Mouse (Mus musculus) frontal cortex, adult (tissue): ENCODE data around the gene Cox8b.
"Not testable (repeated sequence)": the region's sequence is repeated elsewhere in the genome, so short reads cannot be mapped to it uniquely, and the experiment has no call there.

ENCODE experiments used
- ATAC-seq: cut with Nextera tagmentation; 2 replicates; pipeline ENCODE4 v1.9.2; 2017; ENCODE audit warnings: mild to moderate bottlenecking, moderate library complexity, mixed read lengths; ENCODE audit not compliant: low TSS enrichment

Cox8b gene

GRCm38 (mm10) chr7:140912846-140913482, 12.7 kb upstream of the Cox8b start:
- ATAC-seq, result no peak

GRCm38 (mm10) chr7:140912293-140912692, 12.0 kb upstream of the Cox8b start:
- peak; percentile 93 for ATAC-seq

- ATAC-seq, result peak; percentile 36; the same call in 1 of the 2 replicates
Measured at GRCm38 (mm10) chr7:140908634-140909107, 8.4 kb upstream of the Cox8b start.

- ATAC-seq, result no peak
Measured at GRCm38 (mm10) chr7:140908181-140908580, 7.9 kb upstream of the Cox8b start.

- ATAC-seq, result no peak
Measured at GRCm38 (mm10) chr7:140907697-140908096, 7.5 kb upstream of the Cox8b start.

GRCm38 (mm10) chr7:140907131-140907530, 6.9 kb upstream of the Cox8b start:
- ATAC-seq, result no peak

GRCm38 (mm10) chr7:140905642-140906081, 5.4 kb upstream of the Cox8b start:
- ATAC-seq, result no peak

- ATAC-seq, result no peak
Measured at GRCm38 (mm10) chr7:140903212-140903611, 3.0 kb upstream of the Cox8b start.

- no peak for ATAC-seq
Measured at GRCm38 (mm10) chr7:140902036-140902875, 2.0 kb upstream of the Cox8b start.

GRCm38 (mm10) chr7:140899121-140899520, 1.1 kb downstream of the Cox8b start:
- ATAC-seq, result no peak

GRCm38 (mm10) chr7:140897863-140898262, 2.4 kb downstream of the Cox8b start:
- ATAC-seq, result no peak

- ATAC-seq, result no peak
Measured at GRCm38 (mm10) chr7:140894611-140895010, 5.6 kb downstream of the Cox8b start.

- ATAC-seq, result no peak
Measured at GRCm38 (mm10) chr7:140894031-140894430, 6.2 kb downstream of the Cox8b start.

- ATAC-seq, result not testable (repeated sequence)
Measured at GRCm38 (mm10) chr7:140890636-140891035, 9.6 kb downstream of the Cox8b start.

GRCm38 (mm10) chr7:140882469-140882803, 17.8 kb downstream of the Cox8b start:
- ATAC-seq, result no peak; the same call in 1 of the 2 replicates

GRCm38 (mm10) chr7:140881696-140882468, 18.4 kb downstream of the Cox8b start, which contains the start of the genes Psmd13 and Sirt3:
Gene Psmd13 (plus strand): TSS chr7:140881968.
Gene Sirt3 (minus strand): TSS chr7:140882309.
- ATAC-seq, result peak; percentile 95

GRCm38 (mm10) chr7:140880865-140881515, 19.3 kb downstream of the Cox8b start:
- ATAC-seq, result no peak

GRCm38 (mm10) chr7:140880419-140880818, 19.8 kb downstream of the Cox8b start:
- no peak for ATAC-seq

GRCm38 (mm10) chr7:140879355-140879754, 20.9 kb downstream of the Cox8b start:
- no peak for ATAC-seq

- ATAC-seq, result no peak
Measured at GRCm38 (mm10) chr7:140877364-140877763, 22.9 kb downstream of the Cox8b start.

- no peak for ATAC-seq
Measured at GRCm38 (mm10) chr7:140874224-140874623, 26.0 kb downstream of the Cox8b start.

GRCm38 (mm10) chr7:140864761-140865160, 35.5 kb downstream of the Cox8b start:
- no peak for ATAC-seq
